Mouse (Mus musculus) kidney, adult 2 months (tissue): Measurements from ENCODE around the gene Nat8f3. TPM values are rescaled to one million over a fixed set of nuclear protein-coding genes. Genes with fewer than 3 reads are reported as not detected.
"Not testable (repeated sequence)": the region's sequence is repeated elsewhere in the genome, so short reads cannot be mapped to it uniquely, and the experiment has no call there.

Source experiments
- DNase-seq: peaks from one replicate; pipeline ENCODE4 v3.0.0; 2021
- H3K27ac ChIP-seq: fragments of 200-500 bp; 2 replicates; pipeline ENCODE4 v1.5.1; 2012; ENCODE audit warnings: low read depth, low read length, control low read depth, inconsistent platforms; ENCODE audit not compliant: insufficient read depth
- H3K27me3 ChIP-seq: fragments of 200-500 bp; replicated peaks from 2 replicates; pipeline ENCODE4 v1.6.1; 2012; ENCODE audit warnings: mild to moderate bottlenecking, moderate library complexity, low read length, inconsistent platforms; ENCODE audit not compliant: control insufficient read depth, insufficient read depth
- H3K36me3 ChIP-seq: fragments of 200-500 bp; 2 replicates; pipeline ENCODE4 v1.6.1; 2012; ENCODE audit warnings: mild to moderate bottlenecking, moderate library complexity, low read length, inconsistent platforms; ENCODE audit not compliant: control insufficient read depth, insufficient read depth
- H3K4me1 ChIP-seq: fragments of 200-500 bp; 2 replicates; pipeline ENCODE4 v1.6.1; 2011; ENCODE audit warnings: low read length; ENCODE audit not compliant: control insufficient read depth, insufficient read depth
- H3K4me3 ChIP-seq: fragments of 200-500 bp; 2 replicates; pipeline ENCODE4 v1.5.1; 2011; ENCODE audit warnings: mild to moderate bottlenecking, low read depth, low read length, control low read depth; ENCODE audit not compliant: insufficient read depth
- CTCF ChIP-seq: fragments of 200-500 bp; conservative IDR thresholded peaks from 2 replicates; pipeline ENCODE4 v1.5.1; 2011; ENCODE audit warnings: low read depth, mild to moderate bottlenecking, control low read depth, low read length, moderate library complexity, mixed read lengths; ENCODE audit not compliant: insufficient read depth, insufficient read length
- WGBS: fragments of 180-500 bp; shearing (Covaris S2); methylation state at CpG from one replicate; pipeline ENCODE4 v1.1.7; 2018; 5-methylcytosine and 5-hydroxymethylcytosine counted together
- polyA plus RNA-seq: library from polyadenylated mRNA; depleted of rRNA; stranded (reverse); fragments of >200 nt; gene quantifications from 2 replicates; pipeline ENCODE4 v1.2.3, GENCODE M21; 2012; rRNA removed

The Nat8f3 gene
- polyA plus RNA-seq, 1 experiment, result 54.4 TPM

DNA sequence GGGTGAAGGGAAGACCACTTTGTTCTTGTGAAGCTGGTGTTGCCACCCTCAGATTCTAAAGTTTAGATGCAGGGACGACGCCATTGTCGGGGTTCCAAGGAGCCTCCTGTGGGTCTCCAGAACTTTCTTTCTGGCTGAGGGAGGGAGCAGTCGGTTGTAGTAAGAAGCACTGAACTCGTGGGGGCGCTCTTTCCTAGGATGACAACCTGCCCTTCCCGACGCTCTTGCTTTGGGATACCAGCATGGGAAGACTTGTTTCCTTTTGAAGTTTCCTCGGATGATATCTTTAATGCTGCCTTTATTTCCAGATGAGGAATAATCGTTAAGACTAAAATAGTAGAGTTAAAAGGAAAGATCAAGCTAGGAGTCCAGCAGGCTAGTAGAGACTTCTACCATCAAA is 52.4 kb downstream of the Nat8f3 start, which contains the start of gene Nat8f7:
Gene Nat8f7, minus strand, starts transcription at position 101 of the 400 bp plus-strand sequence.
- H3K27ac ChIP-seq, DNase-seq, H3K4me3 ChIP-seq, H3K27me3 ChIP-seq, H3K4me1 ChIP-seq, H3K36me3 ChIP-seq: not testable (repeated sequence)
- 80% methylated on average over 10 of the region's 10 CpGs for WGBS
- TF ChIP-seq CTCF, result 0 out of 2 replicates have a peak, but pooled peaks have one; percentile 19

DNA sequence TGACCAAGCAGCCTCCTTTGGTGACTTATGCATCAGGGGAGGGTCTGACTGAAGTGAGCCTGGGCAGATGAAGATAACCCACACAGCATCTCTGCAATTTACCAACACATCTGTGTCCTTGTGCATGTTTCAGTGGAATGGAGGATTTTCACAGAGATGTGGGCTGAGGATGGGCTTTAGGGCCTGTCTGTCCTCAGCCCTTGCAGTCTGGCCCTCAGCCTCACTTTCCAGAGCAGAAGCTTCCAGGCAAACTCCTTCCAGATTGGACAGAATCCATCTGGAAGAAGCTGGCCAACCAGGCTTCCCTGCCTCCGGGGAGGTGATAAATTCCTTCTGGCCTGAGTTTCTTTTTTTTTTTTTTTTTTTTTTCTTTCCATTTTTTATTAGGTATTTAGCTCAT is 55.9 kb downstream of the Nat8f3 start:
- H3K27ac ChIP-seq, H3K27me3 ChIP-seq, H3K4me3 ChIP-seq, H3K36me3 ChIP-seq, DNase-seq, H3K4me1 ChIP-seq: not testable (repeated sequence)
- WGBS, result 27% methylated on average over 1 of the region's 1 CpGs

DNA sequence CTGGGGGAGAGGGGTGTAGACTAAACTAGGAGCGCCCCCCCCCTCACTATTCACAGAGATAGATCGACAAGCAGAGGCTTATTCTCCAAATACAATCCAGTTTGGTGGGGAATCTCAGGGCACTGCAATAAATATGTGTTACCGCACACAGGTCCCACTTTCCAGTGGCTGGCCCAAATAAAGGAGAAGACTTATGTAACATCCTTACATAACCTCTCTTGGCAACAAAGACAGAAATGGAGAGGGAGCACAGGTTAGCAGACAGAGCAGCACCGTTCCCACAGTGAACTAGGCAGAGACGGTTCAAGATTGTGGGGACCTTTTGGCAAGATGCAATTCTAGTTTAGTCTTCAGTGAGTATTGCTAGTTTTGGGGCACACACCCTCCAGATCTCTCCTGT is 56.3 kb downstream of the Nat8f3 start:
- H3K36me3 ChIP-seq, result not testable (repeated sequence)
- DNase-seq, result peak; percentile 13
- 67% methylated on average over 5 of the region's 5 CpGs for WGBS

DNA sequence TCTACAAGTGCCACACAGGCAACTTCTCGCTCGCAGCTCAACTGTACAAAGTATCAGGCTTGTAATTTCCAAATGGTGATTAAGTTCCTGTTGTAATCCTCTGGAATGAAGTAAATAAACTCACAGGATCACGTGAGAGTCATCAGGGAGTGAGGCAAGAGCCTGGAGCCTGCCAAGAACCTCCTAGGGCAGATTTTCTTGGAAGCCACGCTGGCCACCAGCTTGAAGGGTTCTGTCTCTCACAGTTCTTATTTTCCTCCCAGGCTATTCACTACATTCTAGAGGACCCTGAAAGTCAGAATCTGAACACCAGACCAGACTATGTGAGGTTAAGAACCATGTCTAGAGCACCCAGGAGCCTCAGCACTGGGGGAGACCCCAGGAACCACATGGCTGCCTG is 63.6 kb downstream of the Nat8f3 start:
- DNase-seq, result peak; percentile 88
- peak overlapping the region; percentile 24; the same call in 1 of the 2 replicates for H3K27ac ChIP-seq
- not testable (repeated sequence) for H3K36me3 ChIP-seq, H3K4me3 ChIP-seq, H3K4me1 ChIP-seq, H3K27me3 ChIP-seq
- 24% methylated on average over 2 of the region's 4 CpGs for WGBS

More for the DNA sequence above, 56.3 kb downstream of the Nat8f3 start:
- not testable (repeated sequence) for H3K27ac ChIP-seq, H3K27me3 ChIP-seq, H3K4me1 ChIP-seq, H3K4me3 ChIP-seq

Other genes starting within 250 kb of the Nat8f3 start
- 0.63 and 0.68 TPM in 2 replicates for gene Alms1, start 178.2 kb downstream of the Nat8f3 start, polyA plus RNA-seq
- gene Nat8f7, start 52.5 kb downstream of the Nat8f3 start, polyA plus RNA-seq, result 228 and 241 TPM in 2 replicates
- 214 and 260 TPM in 2 replicates for gene Nat8f6, start 55.2 kb upstream of the Nat8f3 start, polyA plus RNA-seq
- gene Nat8f5, start 55.2 kb upstream of the Nat8f3 start, polyA plus RNA-seq, result 29.0 and 32.2 TPM in 2 replicates
- gene Nat8, start 66.3 kb upstream of the Nat8f3 start, polyA plus RNA-seq, result 235 and 248 TPM in 2 replicates
- 4.8 and 5.7 TPM in 2 replicates for gene Nat8f2, start 103.4 kb upstream of the Nat8f3 start, polyA plus RNA-seq
- 5.2 and 5.7 TPM in 2 replicates for gene Nat8f4, start 139.1 kb upstream of the Nat8f3 start, polyA plus RNA-seq
- 140 and 151 TPM in 2 replicates for gene Tprkb, start 146.1 kb upstream of the Nat8f3 start, polyA plus RNA-seq
- gene Nat8f1, start 149.9 kb upstream of the Nat8f3 start, polyA plus RNA-seq, result 858 and 975 TPM in 2 replicates
- 35.0 and 36.6 TPM in 2 replicates for gene Dusp11, start 195.9 kb upstream of the Nat8f3 start, polyA plus RNA-seq